Mouse (Mus musculus) embryonic facial prominence, embryonic 15.5 days (tissue): Measurements from ENCODE around the gene Ifi27l2a. TPM values are rescaled to one million over a fixed set of nuclear protein-coding genes. Genes with fewer than 3 reads are reported as not detected.

Experiments used
- ATAC-seq: fragments of 200-750 bp; cut with Nextera tagmentation; 2 replicates; pipeline ENCODE4 v1.8.0; 2017; ENCODE audit warnings: low read depth, moderate TSS enrichment; ENCODE audit not compliant: insufficient number of reproducible peaks, low FRiP score, low TSS enrichment
- H3K27ac ChIP-seq: fragments of 300-500 bp; sonication (generic); replicated peaks from 2 replicates; pipeline ENCODE4 v1.5.1; 2015; ENCODE audit warnings: mild to moderate bottlenecking, inconsistent platforms
- H3K27me3 ChIP-seq: fragments of 300-500 bp; sonication (generic); 2 replicates; pipeline ENCODE4 v1.6.1; 2015; ENCODE audit warnings: inconsistent platforms
- H3K36me3 ChIP-seq: fragments of 300-500 bp; sonication (generic); 2 replicates; pipeline ENCODE4 v1.6.1; 2015; ENCODE audit warnings: mild to moderate bottlenecking, inconsistent platforms
- H3K4me1 ChIP-seq: fragments of 300-500 bp; sonication (generic); 2 replicates; pipeline ENCODE4 v1.6.1; 2015; ENCODE audit warnings: inconsistent platforms
- H3K4me2 ChIP-seq: fragments of 300-500 bp; sonication (generic); replicated peaks from 2 replicates; pipeline ENCODE4 v1.6.1; 2015; ENCODE audit warnings: mild to moderate bottlenecking, inconsistent platforms
- H3K4me3 ChIP-seq: fragments of 300-500 bp; sonication (generic); replicated peaks from 2 replicates; pipeline ENCODE4 v1.5.1; 2015; ENCODE audit warnings: mild to moderate bottlenecking, inconsistent platforms
- H3K9ac ChIP-seq: fragments of 300-500 bp; sonication (generic); 2 replicates; pipeline ENCODE4 v1.6.1; 2015; ENCODE audit warnings: inconsistent platforms
- H3K9me3 ChIP-seq: fragments of 300-500 bp; sonication (generic); replicated peaks from 2 replicates; pipeline ENCODE4 v1.6.1; 2016; ENCODE audit warnings: inconsistent platforms
- WGBS: fragments of 180-500 bp; shearing (Covaris S2); methylation state at CpG from one replicate; pipeline ENCODE4 v1.1.7; 2015; 5-methylcytosine and 5-hydroxymethylcytosine counted together
- polyA plus RNA-seq: library from polyadenylated mRNA; unstranded; fragments of >200 nt; fragmentation: Nextera tagmentation; extraction: Ambion mirVana; gene quantifications from 2 replicates; pipeline ENCODE4 v1.2.1, GENCODE M21; 2015

Gene Ifi27l2a
- polyA plus RNA-seq, 1 experiment from 2014 or later = 23.0 TPM

DNA sequence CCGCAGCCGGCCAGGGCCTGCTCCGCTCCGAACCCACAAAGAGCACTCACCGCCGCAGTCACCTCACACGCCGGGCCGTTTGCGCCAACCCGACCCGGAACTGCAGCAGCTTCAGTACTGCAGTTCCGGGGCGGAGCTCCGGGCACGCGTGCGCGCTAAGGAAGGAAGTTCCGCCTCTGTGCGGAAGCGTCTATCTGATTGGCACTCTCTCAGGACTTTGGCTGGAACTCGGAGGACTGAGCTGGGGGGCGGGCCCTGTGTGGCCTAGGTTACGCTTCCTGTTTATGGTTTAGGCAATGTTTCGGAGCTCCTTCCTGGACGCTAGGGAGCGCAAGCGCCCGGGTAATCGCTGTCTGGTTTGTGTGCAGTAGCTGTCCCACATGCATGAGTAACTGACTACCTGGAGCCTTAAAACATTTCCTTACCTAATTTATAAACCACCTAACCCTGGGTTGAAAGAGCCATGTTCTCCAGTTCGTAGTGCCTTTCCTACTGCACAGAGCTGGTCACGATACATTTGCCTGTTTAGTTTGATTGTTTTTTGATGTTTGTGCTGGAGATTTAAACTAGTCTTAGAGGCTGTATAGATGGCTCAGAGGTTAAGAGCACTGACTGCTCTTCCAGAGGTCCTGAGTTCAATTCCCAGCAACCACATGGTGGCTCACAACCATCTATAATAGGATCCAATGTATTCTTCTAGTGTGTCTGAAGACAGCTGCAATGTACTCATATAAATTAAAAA is 17.6 kb downstream of the Ifi27l2a start, which contains the start of gene Ddx24:
TSS of gene Ddx24 (minus strand) at position 102 of the 742 bp plus-strand sequence.
- Histone ChIP-seq H3K4me3 (peak within 1 kb of the TSS; percentile 96), H3K9me3 (no peaks in the 10 kb centered on the region), H3K36me3 (peaks cover 5% of the 10 kb centered on the region; the same call in 1 of the 2 replicates), H3K9ac (peak within 1 kb of the TSS; percentile 93), H3K4me2 (peak within 1 kb of the TSS; percentile 78), H3K27ac (peak within 1 kb of the TSS; percentile 58; the same call in 1 of the 2 replicates), H3K27me3 (no peaks in the 10 kb centered on the region), H3K4me1 (peaks cover 27% of the 10 kb centered on the region)
- WGBS = 2% methylated on average over 33 of the region's 33 CpGs
- peak; percentile 100 for ATAC-seq

- Histone ChIP-seq H3K4me1 (peaks cover 27% of the 10 kb centered on the region), H3K9me3 (no peaks in the 10 kb centered on the region), H3K9ac (peak overlapping the region; percentile 93), H3K4me3 (peak overlapping the region; percentile 96), H3K4me2 (peak overlapping the region; percentile 78), H3K27me3 (no peaks in the 10 kb centered on the region), H3K36me3 (peaks cover 5% of the 10 kb centered on the region; the same call in 1 of the 2 replicates), H3K27ac (0 out of 2 replicates have a peak overlapping the region, but pooled peaks have one; percentile 29)
- 9% methylated on average over 33 of the region's 33 CpGs for WGBS
- peak; percentile 41 for ATAC-seq
Observed at GRCm38 (mm10) chr12:103425016-103425728, 18.3 kb downstream of the Ifi27l2a start.

GRCm38 (mm10) chr12:103408144-103408543 is 35.3 kb downstream of the Ifi27l2a start:
- Histone ChIP-seq H3K4me2 (no peak overlapping the region), H3K9ac (no peak overlapping the region), H3K9me3 (no peaks in the 10 kb centered on the region), H3K27ac (no peak overlapping the region), H3K27me3 (no peaks in the 10 kb centered on the region), H3K36me3 (peaks cover 94% of the 10 kb centered on the region), H3K4me1 (no peaks in the 10 kb centered on the region), H3K4me3 (no peak overlapping the region)
- no peak for ATAC-seq
- 91% methylated on average over 10 of the region's 10 CpGs for WGBS

GRCm38 (mm10) chr12:103407720-103408119 is 35.8 kb downstream of the Ifi27l2a start, which contains the start of gene 9330161L09Rik:
Gene 9330161L09Rik (minus strand): TSS chr12:103407820.
- Histone ChIP-seq H3K4me3 (no peak within 1 kb of the TSS), H3K9ac (no peak within 1 kb of the TSS), H3K27me3 (no peaks in the 10 kb centered on the region), H3K4me1 (no peaks in the 10 kb centered on the region), H3K27ac (no peak within 1 kb of the TSS), H3K9me3 (no peaks in the 10 kb centered on the region), H3K36me3 (peaks cover 94% of the 10 kb centered on the region), H3K4me2 (no peak within 1 kb of the TSS)
- ATAC-seq = no peak
- WGBS = 97% methylated on average over 4 of the region's 4 CpGs

GRCm38 (mm10) chr12:103404131-103404530 is 39.3 kb downstream of the Ifi27l2a start:
- Histone ChIP-seq H3K36me3 (peaks cover 74% of the 10 kb centered on the region), H3K4me1 (no peaks in the 10 kb centered on the region)
- WGBS = 85% methylated on average over 18 of the region's 18 CpGs

DNA sequence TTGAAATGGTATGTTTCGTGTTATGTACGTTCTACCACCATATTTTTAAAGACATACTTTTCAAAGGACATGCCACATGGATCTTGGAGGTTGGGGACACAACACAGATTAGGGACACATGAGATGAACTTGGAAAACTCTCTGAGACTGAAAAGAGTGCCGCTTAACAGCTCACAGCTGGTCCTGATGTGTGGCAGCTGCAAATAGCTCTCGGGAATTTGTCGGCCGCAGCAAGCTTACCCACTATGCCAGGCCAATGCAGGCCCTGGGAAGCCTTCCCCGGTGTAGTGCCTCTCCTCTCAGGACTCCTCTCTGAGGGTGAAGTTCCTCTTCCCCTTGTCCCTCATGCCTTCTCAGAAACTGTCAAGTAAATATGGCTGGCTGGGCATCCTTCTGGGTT is 46.7 kb downstream of the Ifi27l2a start:
- no peak for ATAC-seq
- no peak overlapping the region for H3K4me3 ChIP-seq
- no peaks in the 10 kb centered on the region for H3K9me3 ChIP-seq
- H3K36me3 ChIP-seq = 0 out of 2 replicates have a peak, but pooled peaks cover 10% of the 10 kb centered on the region
- no peak overlapping the region for H3K9ac ChIP-seq
- H3K4me2 ChIP-seq = no peak overlapping the region
- H3K27ac ChIP-seq = 0 out of 2 replicates have a peak overlapping the region, but pooled peaks have one; percentile 34
- WGBS = 43% methylated on average over 7 of the region's 7 CpGs
- H3K4me1 ChIP-seq = peaks cover 12% of the 10 kb centered on the region
- no peaks in the 10 kb centered on the region for H3K27me3 ChIP-seq

More at GRCm38 (mm10) chr12:103404131-103404530, 39.3 kb downstream of the Ifi27l2a start:
- Histone ChIP-seq H3K4me2 (no peak overlapping the region), H3K9me3 (no peaks in the 10 kb centered on the region), H3K4me3 (no peak overlapping the region), H3K9ac (no peak overlapping the region), H3K27ac (no peak overlapping the region), H3K27me3 (no peaks in the 10 kb centered on the region)
- no peak for ATAC-seq

DNA sequence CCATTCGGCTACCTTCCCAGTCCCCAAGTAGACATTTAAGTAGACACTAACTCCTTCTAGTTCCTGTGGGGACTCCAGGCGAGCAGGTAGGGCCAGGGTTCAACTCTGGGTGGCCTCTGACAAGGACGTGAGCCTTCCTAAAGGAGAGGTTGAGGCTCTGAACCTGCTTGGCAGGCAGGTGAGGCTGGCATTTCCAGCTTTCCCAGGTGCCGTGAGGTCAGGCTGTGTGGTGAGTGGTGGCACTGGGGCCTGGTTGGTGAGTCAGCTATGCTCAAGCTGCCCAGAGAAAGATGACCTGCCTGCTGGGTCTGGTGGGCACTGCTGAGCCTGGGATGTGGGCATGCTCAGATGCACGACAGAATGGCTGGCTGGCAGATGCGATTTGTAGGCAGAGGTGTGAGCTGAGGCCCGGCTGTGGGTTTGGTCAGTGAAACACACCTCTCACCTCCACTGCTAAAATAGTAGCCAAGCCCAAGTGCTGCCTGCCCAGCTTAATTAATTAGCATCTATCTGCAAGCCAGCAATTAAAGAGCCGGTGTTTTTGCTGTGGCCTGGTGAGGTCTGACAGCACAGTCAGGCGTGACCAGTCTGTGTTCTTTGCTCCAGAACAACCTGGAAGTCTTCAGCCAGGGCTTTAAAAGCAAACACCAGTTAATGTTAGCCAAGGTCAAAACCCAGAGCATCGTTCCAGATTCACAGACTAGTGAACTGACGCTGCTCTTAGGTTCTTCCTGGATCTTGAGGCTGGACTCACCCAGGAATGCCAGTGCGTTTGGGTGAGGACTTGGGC is 47.8 kb downstream of the Ifi27l2a start:
- Histone ChIP-seq H3K4me1 (peaks cover 12% of the 10 kb centered on the region), H3K4me2 (no peak overlapping the region), H3K27me3 (no peaks in the 10 kb centered on the region), H3K27ac (no peak overlapping the region), H3K4me3 (no peak overlapping the region), H3K9me3 (no peaks in the 10 kb centered on the region), H3K36me3 (no peaks in the 10 kb centered on the region), H3K9ac (no peak overlapping the region)
- ATAC-seq = no peak
- WGBS = 81% methylated on average over 12 of the region's 12 CpGs

- Histone ChIP-seq H3K27me3 (no peaks in the 10 kb centered on the region), H3K9me3 (no peaks in the 10 kb centered on the region), H3K36me3 (no peaks in the 10 kb centered on the region), H3K4me2 (no peak overlapping the region), H3K27ac (no peak overlapping the region), H3K9ac (no peak overlapping the region), H3K4me1 (peaks cover 27% of the 10 kb centered on the region), H3K4me3 (no peak overlapping the region)
- ATAC-seq = no peak
- 73% methylated on average over 6 of the region's 6 CpGs for WGBS
Observed at GRCm38 (mm10) chr12:103393528-103393927, 50.0 kb downstream of the Ifi27l2a start.

Other genes starting within 250 kb of the Ifi27l2a start
- 0.43 and 0.68 TPM in 2 replicates for gene Prima1, start 201.5 kb downstream of the Ifi27l2a start, polyA plus RNA-seq
- gene Fam181a, start 132.7 kb downstream of the Ifi27l2a start, polyA plus RNA-seq = 0.20 TPM in 1 of 2 replicates, not detected in the other
- gene Asb2, start 87.7 kb downstream of the Ifi27l2a start, polyA plus RNA-seq = 7.5 and 10.1 TPM in 2 replicates
- 12.2 and 13.7 TPM in 2 replicates for gene Otub2, start 55.0 kb downstream of the Ifi27l2a start, polyA plus RNA-seq
- gene 9330161L09Rik, start 35.9 kb downstream of the Ifi27l2a start, polyA plus RNA-seq = 0.28 and 0.49 TPM in 2 replicates
- gene Ddx24, start 17.9 kb downstream of the Ifi27l2a start, polyA plus RNA-seq = 103 and 105 TPM in 2 replicates
- 72.9 and 77.5 TPM in 2 replicates for gene Ifi27, start 9.5 kb downstream of the Ifi27l2a start, polyA plus RNA-seq
- 0.15 TPM in 1 of 2 replicates, not detected in the other for gene Ifi27l2b, start 13.5 kb upstream of the Ifi27l2a start, polyA plus RNA-seq
- 1.4 and 2.5 TPM in 2 replicates for gene Ppp4r4, start 88.6 kb upstream of the Ifi27l2a start, polyA plus RNA-seq
- gene Serpina10, start 187.8 kb upstream of the Ifi27l2a start, polyA plus RNA-seq = 0.07 and 0.20 TPM in 2 replicates
- 0.23 TPM in 1 of 2 replicates, not detected in the other for gene Serpina6, start 213.5 kb upstream of the Ifi27l2a start, polyA plus RNA-seq
- gene Serpina16, start 232.5 kb upstream of the Ifi27l2a start, polyA plus RNA-seq = not detected in 2 replicates